Mouse (Mus musculus) left cerebral cortex, adult 8-10 months (tissue): Measurements from ENCODE around the gene Golph3l. TPM values are rescaled to one million over a fixed set of nuclear protein-coding genes. Genes with fewer than 3 reads are reported as not detected.

Experiments
- DNase-seq, 2 experiments: peaks; one replicate each; pipeline ENCODE4 v3.0.0; 2022; ENCODE audit warnings: low spot score in 2 of 2
- total RNA-seq, 4 experiments: library from RNA; stranded (reverse); gene quantifications; 2 replicates each; pipeline ENCODE4 v1.2.4; 2022

Golph3l gene
- total RNA-seq, 4 experiments from 2014 or later: 18.5 to 24.5 (median 21.0) TPM

GRCm38 (mm10) chr3:95624628-95625503 lies 36.1 kb downstream of the Golph3l start, which contains the start of gene Ensa:
Gene Ensa (plus strand): TSS chr3:95624993.
- DNase-seq: peak; percentile 94 to 100

GRCm38 (mm10) chr3:95627763-95628162 lies 39.0 kb downstream of the Golph3l start:
- DNase-seq: peak; percentile 37 to 91

GRCm38 (mm10) chr3:95629755-95630154 lies 41.0 kb downstream of the Golph3l start:
- DNase-seq: peak in 1 of 2 experiments; percentile 87

GRCm38 (mm10) chr3:95630856-95631255 lies 42.1 kb downstream of the Golph3l start:
- no peak for DNase-seq

- no peak for DNase-seq
These were observed 42.6 kb downstream of the Golph3l start for GRCm38 (mm10) chr3:95631304-95631703.

- DNase-seq: no peak
These were observed 44.2 kb downstream of the Golph3l start for GRCm38 (mm10) chr3:95632648-95633588.

GRCm38 (mm10) chr3:95635636-95636035 lies 46.9 kb downstream of the Golph3l start:
- DNase-seq: no peak

- no peak for DNase-seq
These were observed 47.3 kb downstream of the Golph3l start for GRCm38 (mm10) chr3:95636072-95636471.

GRCm38 (mm10) chr3:95639694-95640093 lies 51.0 kb downstream of the Golph3l start:
- DNase-seq: no peak

- DNase-seq: no peak
These were observed 54.4 kb downstream of the Golph3l start for GRCm38 (mm10) chr3:95643097-95643496.

- DNase-seq: no peak
These were observed 56.8 kb downstream of the Golph3l start for GRCm38 (mm10) chr3:95645313-95646235.

- DNase-seq: no peak
These were observed 59.3 kb downstream of the Golph3l start for GRCm38 (mm10) chr3:95648016-95648415.

- no peak for DNase-seq
These were observed 61.7 kb downstream of the Golph3l start for GRCm38 (mm10) chr3:95650276-95651032.

- DNase-seq: no peak
These were observed 62.3 kb downstream of the Golph3l start for GRCm38 (mm10) chr3:95651033-95651373.

GRCm38 (mm10) chr3:95651391-95652203 lies 62.9 kb downstream of the Golph3l start:
- no peak for DNase-seq

- DNase-seq: no peak
These were observed 63.6 kb downstream of the Golph3l start for GRCm38 (mm10) chr3:95652204-95652811.

- DNase-seq: no peak
These were observed 64.1 kb downstream of the Golph3l start for GRCm38 (mm10) chr3:95652871-95653270.

- DNase-seq: no peak
These were observed 64.8 kb downstream of the Golph3l start for GRCm38 (mm10) chr3:95653473-95654034.
